Mouse (Mus musculus) thymus, adult 2 months (tissue): ENCODE results near the gene Fus. TPM values are rescaled to one million over a fixed set of nuclear protein-coding genes. Genes with fewer than 3 reads are reported as not detected.

Source experiments
- DNase-seq: peaks from one replicate; pipeline ENCODE4 v3.0.0; 2021
- H3K27ac ChIP-seq: fragments of 200-500 bp; 2 replicates; pipeline ENCODE4 v1.5.1; 2012; ENCODE audit warnings: low read length, control low read depth; ENCODE audit not compliant: control insufficient read depth, insufficient read depth
- H3K27me3 ChIP-seq: fragments of 200-500 bp; 2 replicates; pipeline ENCODE4 v1.6.1; 2012; ENCODE audit warnings: mild to moderate bottlenecking, low read length, moderate library complexity, mixed read lengths; ENCODE audit not compliant: control insufficient read depth, insufficient read depth
- H3K36me3 ChIP-seq: fragments of 200-500 bp; 2 replicates; pipeline ENCODE4 v1.6.1; 2012; ENCODE audit warnings: mild to moderate bottlenecking, low read length, moderate library complexity; ENCODE audit not compliant: control insufficient read depth, insufficient read depth
- H3K4me1 ChIP-seq: fragments of 200-500 bp; replicated peaks from 2 replicates; pipeline ENCODE4 v1.6.1; 2012; ENCODE audit warnings: low read length; ENCODE audit not compliant: control insufficient read depth, insufficient read depth
- H3K4me3 ChIP-seq: fragments of 200-500 bp; 2 replicates; pipeline ENCODE4 v1.5.1; 2012; ENCODE audit warnings: mild to moderate bottlenecking, low read length, control low read depth, moderate library complexity; ENCODE audit not compliant: control insufficient read depth, insufficient read depth
- CTCF ChIP-seq: fragments of 200-500 bp; IDR thresholded peaks from 2 replicates; pipeline ENCODE4 v1.5.1; 2012; ENCODE audit warnings: mild to moderate bottlenecking, control low read depth, low read length, moderate library complexity, borderline replicate concordance; ENCODE audit not compliant: control insufficient read depth, poor library complexity, insufficient read depth; ENCODE audit errors: extremely low read depth
- POLR2A ChIP-seq: fragments of 200-500 bp; IDR thresholded peaks from 2 replicates; pipeline ENCODE4 v1.6.1; 2012; ENCODE audit warnings: mild to moderate bottlenecking, low read length, control low read depth, moderate library complexity; ENCODE audit not compliant: control insufficient read depth, poor library complexity, insufficient read depth; ENCODE audit errors: extremely low read depth
- WGBS: fragments of 180-500 bp; shearing (Covaris S2); methylation state at CpG from one replicate; pipeline ENCODE4 v1.1.7; 2018; 5-methylcytosine and 5-hydroxymethylcytosine counted together
- polyA plus RNA-seq: library from polyadenylated mRNA; depleted of rRNA; stranded (reverse); fragments of >200 nt; gene quantifications from 2 replicates; pipeline ENCODE4 v1.2.3, GENCODE M21; 2012

Fus gene
- polyA plus RNA-seq, 1 experiment = 478 TPM

DNA sequence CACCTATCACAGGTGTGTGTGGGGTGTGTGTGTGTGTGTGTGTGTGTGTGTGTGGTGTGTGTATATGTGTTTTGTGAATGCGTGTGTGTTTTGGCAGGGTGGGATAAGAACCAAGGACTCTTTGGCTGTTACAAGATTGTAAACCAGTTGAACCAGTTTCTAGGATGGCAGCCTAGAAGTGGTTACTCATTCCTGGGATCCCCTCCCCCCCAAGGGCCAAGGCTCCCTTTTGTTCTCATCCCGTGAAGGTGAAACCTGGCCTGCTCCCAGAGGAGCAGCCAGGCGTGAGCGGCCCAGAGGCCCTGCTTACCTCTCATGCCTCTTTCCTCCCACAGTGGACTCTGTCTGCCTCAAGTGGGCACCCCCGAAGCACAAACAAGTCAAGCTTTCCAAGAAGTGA is 42.0 kb upstream of the Fus start:
- Histone ChIP-seq H3K36me3 (peaks cover 18% of the 10 kb centered on the region), H3K27me3 (no peaks in the 10 kb centered on the region), H3K27ac (no peak overlapping the region), H3K4me3 (no peak overlapping the region), H3K4me1 (0 out of 2 replicates have a peak, but pooled peaks cover 3% of the 10 kb centered on the region)
- TF ChIP-seq POLR2A (no peak), CTCF (no peak)
- WGBS = 98% methylated on average over 5 of the region's 5 CpGs
- DNase-seq = no peak

DNA sequence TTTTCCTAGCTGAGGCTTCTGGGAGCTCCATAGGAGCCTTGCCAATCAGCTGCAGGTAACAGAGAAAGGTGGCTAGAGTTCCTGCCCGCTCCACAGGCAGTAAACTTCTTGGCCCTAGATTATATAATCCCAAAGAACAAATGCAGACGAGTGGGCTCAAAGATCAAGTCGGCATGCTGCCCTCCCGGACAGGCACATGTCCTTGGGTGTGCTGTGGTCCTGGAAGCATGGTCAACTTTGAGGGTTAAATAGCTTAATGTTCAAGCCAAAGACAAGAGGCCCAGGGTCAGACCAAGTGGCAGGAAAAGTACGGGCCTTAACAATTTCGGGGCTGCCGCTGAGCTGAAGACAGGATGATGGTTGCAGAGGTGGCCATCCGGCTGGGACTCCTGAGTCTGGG is 41.2 kb upstream of the Fus start:
- no peak for DNase-seq
- Histone ChIP-seq H3K36me3 (peaks cover 18% of the 10 kb centered on the region), H3K27me3 (no peaks in the 10 kb centered on the region), H3K4me1 (0 out of 2 replicates have a peak, but pooled peaks cover 3% of the 10 kb centered on the region), H3K4me3 (no peak overlapping the region), H3K27ac (no peak overlapping the region)
- 97% methylated on average over 8 of the region's 8 CpGs for WGBS
- no peak for TF ChIP-seq POLR2A
- TF ChIP-seq CTCF = no peak

DNA sequence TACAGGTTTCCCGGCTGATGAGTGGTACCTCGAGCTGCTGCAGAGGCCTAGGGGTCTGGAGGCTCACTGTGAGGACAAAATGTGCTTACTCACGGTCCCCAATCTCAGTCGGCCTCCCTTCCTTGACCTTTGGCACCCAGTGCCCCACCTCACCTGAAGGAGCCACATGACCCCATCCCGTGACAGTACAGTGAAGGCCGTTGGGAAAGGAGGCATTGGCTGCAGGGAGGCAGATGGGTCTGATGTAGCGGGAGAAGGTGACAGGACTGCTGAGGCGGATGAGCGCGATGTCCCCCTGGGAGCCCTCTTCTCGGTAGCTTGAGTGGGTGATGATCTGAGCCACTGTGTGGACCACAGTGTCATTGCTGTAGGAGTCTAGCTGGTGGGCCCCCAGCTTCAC is 40.4 kb upstream of the Fus start:
- no peak overlapping the region for H3K27ac ChIP-seq
- DNase-seq = no peak
- H3K27me3 ChIP-seq = no peaks in the 10 kb centered on the region
- peaks cover 7% of the 10 kb centered on the region; the same call in 1 of the 2 replicates for H3K4me1 ChIP-seq
- 97% methylated on average over 11 of the region's 11 CpGs for WGBS
- H3K4me3 ChIP-seq = no peak overlapping the region
- H3K36me3 ChIP-seq = peaks cover 18% of the 10 kb centered on the region
- no peak for TF ChIP-seq POLR2A
- no peak for TF ChIP-seq CTCF

- H3K4me1 ChIP-seq = peaks cover 4% of the 10 kb centered on the region; the same call in 1 of the 2 replicates
- no peak for TF ChIP-seq CTCF
- TF ChIP-seq POLR2A = no peak
- 95% methylated on average over 11 of the region's 11 CpGs for WGBS
- H3K4me3 ChIP-seq = no peak overlapping the region
- H3K36me3 ChIP-seq = peaks cover 18% of the 10 kb centered on the region
- no peaks in the 10 kb centered on the region for H3K27me3 ChIP-seq
- no peak overlapping the region for H3K27ac ChIP-seq
- DNase-seq = no peak
Measured at GRCm38 (mm10) chr7:127927726-127928125, 39.5 kb upstream of the Fus start.

DNA sequence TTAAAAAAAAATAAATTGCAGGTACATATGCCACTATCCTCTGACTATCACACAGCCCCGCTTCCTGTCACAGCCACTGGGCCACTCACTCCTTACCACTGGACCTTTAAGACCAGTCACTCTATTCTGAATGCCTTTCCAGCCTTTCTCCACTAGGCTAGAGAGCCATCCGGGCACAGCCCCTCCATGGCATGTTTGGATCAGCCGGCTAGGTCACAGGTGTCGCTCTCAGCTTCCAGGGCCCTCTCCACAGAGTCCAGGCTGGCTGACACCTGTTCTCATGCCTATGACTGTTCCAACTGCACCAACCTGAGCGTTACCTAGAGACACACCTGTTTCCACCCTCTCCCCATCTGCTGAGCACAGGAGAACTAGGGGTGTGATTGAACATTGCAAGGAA is 38.7 kb upstream of the Fus start:
- Histone ChIP-seq H3K4me3 (no peak overlapping the region), H3K36me3 (peaks cover 18% of the 10 kb centered on the region), H3K27me3 (no peaks in the 10 kb centered on the region), H3K4me1 (peaks cover 4% of the 10 kb centered on the region; the same call in 1 of the 2 replicates), H3K27ac (no peak overlapping the region)
- TF ChIP-seq CTCF = no peak
- no peak for TF ChIP-seq POLR2A
- DNase-seq = no peak
- WGBS = 89% methylated on average over 5 of the region's 5 CpGs

- Histone ChIP-seq H3K36me3 (peaks cover 14% of the 10 kb centered on the region), H3K4me3 (no peak within 1 kb of the TSS), H3K27me3 (no peaks in the 10 kb centered on the region), H3K4me1 (peaks cover 7% of the 10 kb centered on the region; the same call in 1 of the 2 replicates), H3K27ac (no peak within 1 kb of the TSS)
- DNase-seq = no peak
- WGBS = 83% methylated on average over 6 of the region's 6 CpGs
- TF ChIP-seq POLR2A (no peak), CTCF (no peak)
Measured at GRCm38 (mm10) chr7:127929923-127930322, 37.3 kb upstream of the Fus start, which contains the start of gene Prss8. Gene Prss8 (minus strand): TSS chr7:127930104.

- H3K4me3 ChIP-seq = no peak overlapping the region
- no peak for DNase-seq
- H3K4me1 ChIP-seq = peaks cover 7% of the 10 kb centered on the region; the same call in 1 of the 2 replicates
- WGBS = 75% methylated on average over 5 of the region's 5 CpGs
- TF ChIP-seq CTCF = no peak
- TF ChIP-seq POLR2A = no peak
- peaks cover 8% of the 10 kb centered on the region; the same call in 1 of the 2 replicates for H3K36me3 ChIP-seq
- no peak overlapping the region for H3K27ac ChIP-seq
- H3K27me3 ChIP-seq = no peaks in the 10 kb centered on the region
Measured at GRCm38 (mm10) chr7:127930636-127931035, 36.6 kb upstream of the Fus start.
